Mouse (Mus musculus) layer of hippocampus, adult 11-12 months (tissue): ENCODE results near the gene Cdh23.
A peak's percentile ranks its signal among the peaks of the same experiment; 100 is the strongest.

Source experiments
- DNase-seq: peaks from one replicate; pipeline ENCODE4 v3.0.0; 2022; ENCODE audit warnings: low spot score

The Cdh23 gene

DNA sequence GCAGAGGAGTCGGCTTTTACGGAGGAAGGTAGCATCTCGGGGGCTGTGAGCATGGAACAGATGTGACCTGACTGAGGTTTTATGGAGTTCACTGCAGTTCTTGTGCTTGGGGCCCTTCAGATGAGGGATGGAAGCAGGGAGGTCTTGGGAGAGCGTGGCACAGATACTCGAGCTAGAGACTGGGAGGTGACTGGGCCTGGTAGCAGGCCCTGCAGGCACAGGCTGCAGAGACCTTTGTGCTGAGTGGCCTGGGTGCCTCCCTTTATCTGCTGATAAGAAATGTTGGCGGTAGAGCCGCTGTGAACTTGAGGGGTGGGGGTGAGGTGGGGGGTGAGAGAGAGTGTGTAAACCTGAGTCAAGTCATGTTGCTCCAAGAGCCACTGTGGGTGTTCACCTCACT, 361.7 kb downstream of the Cdh23 start:
- no peak for DNase-seq

- DNase-seq, result peak; percentile 16
Measured at GRCm38 (mm10) chr10:60328963-60329650, 367.2 kb downstream of the Cdh23 start.

- no peak for DNase-seq
Measured at GRCm38 (mm10) chr10:60316166-60316565, 380.1 kb downstream of the Cdh23 start.

DNA sequence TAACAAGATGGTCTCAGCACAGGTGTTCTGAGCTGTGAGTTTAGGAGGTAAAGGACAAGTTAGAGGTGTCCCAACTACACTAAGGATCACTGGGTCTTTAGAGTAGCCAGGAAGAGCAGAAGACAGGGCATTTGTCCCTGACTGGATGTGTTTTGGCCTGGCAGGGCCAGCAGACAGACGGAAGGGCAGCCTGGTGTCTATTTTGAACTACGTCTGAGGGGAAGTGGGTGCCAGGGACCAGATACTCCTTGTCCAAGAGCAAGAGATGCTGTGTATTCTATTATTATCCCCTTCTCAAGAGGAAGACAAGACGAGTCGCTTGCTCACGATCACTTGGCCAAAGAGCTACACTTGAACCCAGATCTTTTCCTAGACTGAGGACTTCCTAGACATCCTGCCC, 382.7 kb downstream of the Cdh23 start:
- DNase-seq, result peak; percentile 54

GRCm38 (mm10) chr10:60310629-60311028, 385.7 kb downstream of the Cdh23 start:
- DNase-seq, result no peak

DNA sequence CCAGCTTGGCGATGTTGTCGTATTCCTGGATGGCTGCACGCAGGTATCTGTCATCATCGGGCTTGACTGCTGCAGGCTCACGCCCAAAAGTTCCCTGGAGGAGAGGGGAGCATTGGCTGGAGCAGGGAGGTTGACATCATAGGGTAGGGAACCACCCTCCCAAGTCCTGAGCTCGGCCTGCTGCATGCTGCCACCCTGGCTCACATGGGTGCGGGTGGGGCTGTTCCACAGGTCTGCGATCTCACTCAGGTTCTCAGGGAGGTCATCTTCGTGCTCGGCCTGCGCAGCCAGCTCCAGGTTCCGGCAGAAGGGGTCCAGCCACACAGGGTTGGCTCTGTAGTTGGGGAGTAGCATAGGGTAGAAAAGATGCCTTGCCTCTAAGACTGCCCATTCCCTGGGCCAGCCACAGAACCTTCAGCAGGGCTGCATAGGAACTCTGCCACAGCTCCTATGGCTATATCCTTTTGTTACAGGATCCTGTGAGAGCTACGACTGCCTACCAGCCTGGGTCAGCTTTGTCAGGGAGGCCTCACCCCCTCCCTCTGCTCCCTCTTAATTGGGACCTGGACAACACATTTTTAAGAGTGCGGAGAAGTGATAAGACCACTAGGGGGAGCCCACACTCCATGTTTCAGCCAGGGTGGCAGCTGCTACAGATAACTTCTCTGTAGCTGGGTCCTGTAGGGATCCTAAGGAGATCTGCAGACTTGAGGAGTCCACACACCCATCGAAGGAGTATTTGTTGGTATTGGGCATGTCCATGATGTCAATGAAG, 391.2 kb downstream of the Cdh23 start:
- DNase-seq, result peak; percentile 83

DNA sequence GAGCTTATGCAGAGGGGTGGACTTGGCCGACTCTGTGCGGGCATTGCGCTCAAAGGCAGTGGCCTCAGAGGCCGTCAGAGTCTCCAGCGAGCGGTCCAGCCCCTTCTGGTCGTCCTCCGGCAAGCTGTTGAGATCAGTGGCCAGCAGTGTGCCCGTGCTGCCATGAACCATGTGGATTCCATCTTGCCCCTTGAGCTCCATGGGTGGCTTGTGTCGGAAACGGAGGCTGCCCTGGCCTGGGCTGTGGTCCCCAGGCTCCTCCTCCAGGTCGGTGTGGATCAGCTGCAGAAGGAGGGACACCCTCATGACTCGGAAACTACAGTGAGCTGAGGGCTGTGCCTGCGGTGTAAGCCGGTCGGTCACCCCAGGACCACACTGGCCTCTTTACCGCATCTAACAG, 392.9 kb downstream of the Cdh23 start:
- peak; percentile 16 for DNase-seq

DNA sequence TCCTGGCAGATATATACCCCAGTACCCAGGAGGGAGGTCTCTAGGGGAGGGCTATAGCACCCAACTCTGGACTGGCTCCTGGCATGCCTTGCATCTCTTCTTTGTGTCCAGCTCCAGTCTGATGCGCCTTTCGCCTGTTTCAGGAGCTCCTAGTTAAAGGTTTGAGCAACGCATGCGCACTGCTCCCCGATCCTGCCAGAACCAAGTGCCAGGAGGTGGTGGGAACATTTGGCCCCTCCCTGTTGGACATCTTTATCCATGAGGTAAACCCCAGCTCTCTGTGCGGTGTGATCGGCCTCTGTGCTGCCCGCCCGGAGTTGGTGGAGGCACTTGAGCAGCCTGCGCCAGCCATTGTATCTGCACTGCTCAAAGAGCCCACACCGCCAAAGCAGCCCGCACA, 396.7 kb downstream of the Cdh23 start:
- DNase-seq, result peak; percentile 31

DNA sequence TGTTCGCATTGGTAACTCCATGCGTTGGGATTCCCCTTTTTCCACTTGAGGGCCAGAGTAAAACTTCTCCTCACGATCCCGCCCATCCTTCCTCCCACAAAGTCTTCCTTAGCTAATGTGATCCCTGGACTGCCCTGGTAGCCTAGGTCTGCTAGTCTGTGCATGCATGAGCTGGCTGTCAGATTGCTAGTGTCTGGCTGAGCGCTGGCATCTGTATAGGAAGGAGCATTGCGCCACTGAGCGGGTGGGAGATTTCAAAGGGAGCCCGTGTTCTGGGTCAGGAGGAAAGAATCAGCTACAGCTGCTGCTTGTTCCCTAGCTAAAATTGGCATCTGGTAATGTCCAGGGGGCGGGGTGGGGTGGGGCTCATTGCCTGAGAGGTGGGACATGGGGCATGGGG, 400.3 kb downstream of the Cdh23 start:
- DNase-seq, result peak; percentile 55

- DNase-seq, result no peak
Measured at GRCm38 (mm10) chr10:60295356-60295755, 400.9 kb downstream of the Cdh23 start.

DNA sequence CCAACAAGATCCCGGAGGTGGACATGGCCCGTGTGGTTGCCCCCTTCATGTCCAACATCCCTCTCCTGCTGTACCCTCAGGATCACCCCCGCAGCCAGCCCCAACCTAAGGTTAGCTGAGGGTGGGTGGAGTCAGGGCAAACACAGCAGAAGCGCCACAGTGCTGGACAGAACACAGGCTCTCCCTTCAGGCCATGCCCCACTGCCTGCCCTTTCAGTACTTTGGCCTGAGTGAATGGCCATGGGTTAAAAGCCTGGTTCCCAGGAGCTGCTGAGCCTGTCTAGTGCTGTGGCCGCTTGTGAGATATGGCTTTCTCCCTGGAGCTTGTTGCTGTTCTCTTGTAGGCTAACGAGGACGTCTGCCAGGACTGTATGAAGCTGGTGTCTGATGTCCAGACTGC, 401.7 kb downstream of the Cdh23 start:
- DNase-seq, result no peak

GRCm38 (mm10) chr10:60292209-60292608, 404.1 kb downstream of the Cdh23 start:
- no peak for DNase-seq

GRCm38 (mm10) chr10:60290739-60291110, 405.6 kb downstream of the Cdh23 start:
- no peak for DNase-seq

DNA sequence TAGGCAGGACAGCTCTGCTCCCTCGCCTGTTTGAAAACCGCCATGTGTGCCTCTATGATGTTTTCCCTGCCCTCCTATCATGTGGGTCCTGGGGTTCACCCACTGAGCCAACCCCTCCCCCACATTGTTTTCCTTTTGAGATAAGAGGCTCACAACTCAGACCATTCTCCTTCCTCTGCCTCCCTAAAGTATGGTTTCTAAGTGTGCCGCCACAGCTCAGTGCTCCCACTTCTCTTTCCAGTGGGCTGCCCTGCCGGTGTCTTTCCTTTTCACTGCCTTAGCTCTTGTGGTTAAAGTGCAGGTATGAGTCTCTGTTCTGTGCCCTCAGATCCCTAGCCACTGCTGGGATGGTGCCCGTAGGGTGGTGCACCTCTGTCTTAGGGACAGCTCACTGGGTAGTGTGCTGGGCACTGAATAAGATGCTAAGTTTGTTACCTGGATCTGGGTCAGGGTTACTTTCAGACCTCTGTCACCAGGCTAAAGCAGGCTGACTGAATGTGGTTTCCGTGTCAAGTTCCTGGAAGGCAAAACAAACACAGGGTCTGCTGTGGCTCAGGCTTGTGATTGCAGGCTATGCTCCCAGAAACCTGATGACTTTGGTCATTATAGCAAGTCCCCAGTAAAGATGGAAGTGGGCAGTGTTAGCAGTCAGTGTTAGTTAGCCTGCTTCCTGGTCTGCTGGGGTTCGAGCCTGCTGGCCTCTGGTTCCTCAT, 406.1 kb downstream of the Cdh23 start:
- DNase-seq, result no peak

GRCm38 (mm10) chr10:60289216-60289615, 407.1 kb downstream of the Cdh23 start:
- no peak for DNase-seq

GRCm38 (mm10) chr10:60287726-60288125, 408.6 kb downstream of the Cdh23 start:
- no peak for DNase-seq

DNA sequence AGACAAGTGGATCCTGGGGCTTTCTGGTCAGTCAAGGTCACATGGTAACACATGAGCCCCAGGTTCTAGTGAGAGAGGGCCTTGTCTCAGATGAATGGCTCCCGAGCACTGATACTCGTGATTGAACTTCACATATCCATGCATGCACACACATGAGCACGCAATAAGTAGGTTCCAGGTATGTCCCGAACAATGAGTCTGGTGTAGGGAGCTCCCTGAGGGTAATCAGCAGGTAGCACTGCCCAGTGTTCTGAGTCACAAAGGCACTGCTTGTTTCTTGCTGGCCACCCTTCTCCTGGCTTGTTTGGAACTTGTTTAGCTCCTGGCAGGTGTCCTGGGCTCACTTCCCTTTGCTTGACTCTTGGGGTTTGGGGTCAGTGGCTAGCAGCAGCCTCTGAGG, 409.1 kb downstream of the Cdh23 start:
- no peak for DNase-seq

- no peak for DNase-seq
Measured at GRCm38 (mm10) chr10:60286546-60286945, 409.7 kb downstream of the Cdh23 start.

- peak; percentile 89 for DNase-seq
Measured at GRCm38 (mm10) chr10:60285676-60286372, 410.5 kb downstream of the Cdh23 start.

DNA sequence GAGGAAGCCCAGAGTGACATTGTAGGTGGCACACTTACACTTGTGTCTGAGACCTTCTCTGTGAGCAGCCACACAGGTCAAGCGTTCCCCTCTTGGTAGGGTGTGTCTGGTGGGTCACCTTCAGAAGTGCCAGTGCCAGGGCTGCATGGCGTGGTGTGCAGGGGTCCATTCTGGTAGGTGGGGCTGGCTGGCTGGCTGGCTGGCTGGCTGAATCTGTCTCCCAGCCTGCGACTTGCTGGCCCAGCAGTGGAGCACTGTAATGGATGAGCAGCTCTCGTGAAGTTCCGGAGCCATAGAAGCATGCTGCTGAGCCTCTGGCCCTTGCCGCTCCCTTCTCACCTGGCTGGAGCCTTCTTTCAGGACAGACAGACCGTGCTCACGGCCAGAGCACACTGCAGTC, 411.1 kb downstream of the Cdh23 start:
- DNase-seq, result no peak

GRCm38 (mm10) chr10:60284676-60285111, 411.6 kb downstream of the Cdh23 start:
- DNase-seq, result no peak

DNA sequence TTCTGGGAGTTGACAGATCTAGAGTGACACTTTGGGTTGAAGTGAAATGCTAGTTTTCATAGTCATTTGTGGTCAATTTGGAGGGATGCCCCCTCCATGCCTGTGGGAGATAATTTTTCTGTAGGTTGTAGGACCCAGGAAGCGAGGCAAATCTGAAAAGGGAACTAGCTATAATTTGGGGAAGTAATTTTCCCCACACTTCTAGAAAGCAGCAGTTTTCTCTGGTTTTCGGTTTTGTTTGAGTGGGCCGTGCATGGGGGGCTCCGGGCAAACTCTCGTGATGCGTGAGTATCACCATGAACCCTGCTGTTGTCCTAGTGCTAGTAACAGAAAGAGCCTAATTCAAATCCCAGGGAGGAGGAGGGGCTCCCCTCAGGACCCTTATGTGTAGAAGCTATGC, 412.0 kb downstream of the Cdh23 start:
- DNase-seq, result no peak
